Mouse (Mus musculus) bone marrow macrophage, adult 2 months (primary cell): ENCODE results near the gene Msantd1. TPM values are rescaled to one million over a fixed set of nuclear protein-coding genes. Genes with fewer than 3 reads are reported as not detected.
A peak's percentile ranks its signal among the peaks of the same experiment; 100 is the strongest.

ENCODE experiments used
- H3K27ac ChIP-seq: 2 replicates; pipeline ENCODE4 v1.5.1; 2012; ENCODE audit warnings: low read depth, low read length; ENCODE audit not compliant: insufficient read depth
- H3K4me1 ChIP-seq: 2 replicates; pipeline ENCODE4 v1.6.1; 2012; ENCODE audit warnings: low read length; ENCODE audit not compliant: control insufficient read depth, insufficient read depth
- H3K4me3 ChIP-seq: 2 replicates; pipeline ENCODE4 v1.5.1; 2012; ENCODE audit warnings: mild to moderate bottlenecking, low read length, moderate library complexity; ENCODE audit not compliant: insufficient read depth
- CTCF ChIP-seq: IDR thresholded peaks from 2 replicates; pipeline ENCODE4 v1.5.1; 2012; ENCODE audit warnings: low read depth, mild to moderate bottlenecking, low read length, moderate library complexity
- POLR2A ChIP-seq: IDR thresholded peaks from 2 replicates; pipeline ENCODE4 v1.6.1; 2012; ENCODE audit warnings: mild to moderate bottlenecking, low read depth, low read length, borderline replicate concordance
- polyA plus RNA-seq: library from polyadenylated mRNA; stranded (reverse); fragments of >200 nt; gene quantifications from 2 replicates; pipeline ENCODE4 v1.2.4, GENCODE M21; 2012; ENCODE audit not compliant: missing spikeins, insufficient read depth, insufficient read length

Msantd1 gene
- polyA plus RNA-seq, 1 experiment: 1.7 TPM

GRCm38 (mm10) chr5:34949769-34950211 lies 42.0 kb downstream of the Msantd1 start:
- no peak overlapping the region for H3K27ac ChIP-seq
- H3K4me1 ChIP-seq: peaks cover 7% of the 10 kb centered on the region
- peak overlapping the region; percentile 89 for H3K4me3 ChIP-seq
- TF ChIP-seq POLR2A (no peak), CTCF (no peak)

DNA sequence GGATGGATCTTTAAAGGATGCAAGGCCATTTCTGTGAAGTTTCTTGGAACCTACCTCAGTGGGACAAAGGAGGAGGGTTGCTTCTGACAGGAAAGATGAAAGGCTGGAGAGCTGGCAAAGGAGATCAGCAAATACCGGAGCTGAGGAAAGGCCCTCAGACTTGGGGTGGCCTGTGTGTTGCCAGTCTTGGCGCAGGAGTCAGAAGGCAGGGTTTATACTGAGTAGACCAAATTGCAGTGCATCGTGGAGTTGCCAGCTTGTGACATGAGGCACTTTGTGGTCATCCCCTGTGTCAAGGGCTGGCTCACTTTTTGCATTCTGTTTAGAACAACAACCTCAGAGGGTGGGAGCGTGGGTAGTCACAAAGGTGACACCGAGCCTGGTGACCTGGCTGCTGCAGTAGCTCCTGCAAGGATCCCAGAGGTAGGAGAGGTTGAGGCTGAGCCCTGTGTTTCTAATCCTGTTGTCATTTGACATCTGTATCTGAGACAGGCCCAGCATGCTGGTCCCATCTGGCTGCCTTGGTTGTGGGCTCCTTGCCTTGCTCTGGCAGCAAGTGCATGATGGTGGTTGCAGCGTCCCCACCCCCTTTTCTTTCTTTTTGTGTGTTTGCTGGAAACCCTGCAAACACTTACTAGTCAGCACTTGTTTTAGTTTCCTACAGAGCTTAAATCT lies 42.8 kb downstream of the Msantd1 start:
- no peak for TF ChIP-seq CTCF
- TF ChIP-seq POLR2A: no peak
- Histone ChIP-seq H3K4me1 (peaks cover 9% of the 10 kb centered on the region), H3K4me3 (no peak overlapping the region), H3K27ac (no peak overlapping the region)

- Histone ChIP-seq H3K27ac (no peak overlapping the region), H3K4me1 (peaks cover 14% of the 10 kb centered on the region), H3K4me3 (no peak overlapping the region)
- no peak for TF ChIP-seq CTCF
Observed at GRCm38 (mm10) chr5:34951161-34951834, 43.5 kb downstream of the Msantd1 start.

DNA sequence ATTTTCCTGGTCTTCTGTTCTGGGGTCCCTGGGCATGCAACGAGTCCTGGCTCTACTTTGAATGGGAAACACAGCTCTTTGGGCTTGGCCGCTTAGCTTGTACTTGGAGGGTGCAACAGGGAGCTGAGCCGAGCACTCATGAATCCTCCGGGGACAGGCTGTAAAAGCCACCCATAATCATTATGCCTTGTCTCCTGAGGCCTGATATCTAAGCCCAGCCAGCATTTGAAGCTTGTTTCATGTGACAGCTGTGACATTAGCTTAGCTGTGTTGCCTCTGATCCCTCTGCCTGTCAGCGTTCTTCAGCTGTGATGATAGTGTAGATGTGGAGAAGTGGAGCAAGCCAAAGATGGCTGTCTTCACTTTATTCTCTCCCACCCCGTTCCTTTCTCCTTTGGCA lies 46.7 kb downstream of the Msantd1 start:
- peaks cover 9% of the 10 kb centered on the region for H3K4me1 ChIP-seq

DNA sequence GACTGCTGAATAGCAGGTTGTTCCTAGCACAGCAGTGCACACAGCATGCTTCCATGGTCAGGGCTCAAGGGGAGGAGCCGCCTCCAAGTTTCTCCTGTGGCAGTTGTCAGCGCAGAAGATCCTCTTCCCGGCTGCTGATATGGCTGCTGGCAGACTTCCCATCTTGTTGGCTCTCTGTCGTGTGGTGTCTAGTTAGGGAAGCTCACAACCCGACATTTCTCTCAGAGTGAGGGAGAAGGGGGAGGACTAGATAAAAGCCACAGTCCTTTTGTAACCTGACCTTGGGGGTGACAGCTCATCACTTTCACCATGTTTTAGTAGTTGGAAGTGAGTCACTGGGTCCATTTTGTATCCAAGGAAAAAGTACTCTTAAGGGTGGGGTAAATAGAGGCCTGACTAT lies 47.8 kb downstream of the Msantd1 start:
- Histone ChIP-seq H3K4me3 (no peak overlapping the region), H3K4me1 (peaks cover 6% of the 10 kb centered on the region), H3K27ac (no peak overlapping the region)
- no peak for TF ChIP-seq POLR2A
- TF ChIP-seq CTCF: no peak

More for the DNA sequence above, 46.7 kb downstream of the Msantd1 start:
- TF ChIP-seq CTCF (no peak), POLR2A (no peak)
- H3K27ac ChIP-seq: no peak overlapping the region
- no peak overlapping the region for H3K4me3 ChIP-seq

DNA sequence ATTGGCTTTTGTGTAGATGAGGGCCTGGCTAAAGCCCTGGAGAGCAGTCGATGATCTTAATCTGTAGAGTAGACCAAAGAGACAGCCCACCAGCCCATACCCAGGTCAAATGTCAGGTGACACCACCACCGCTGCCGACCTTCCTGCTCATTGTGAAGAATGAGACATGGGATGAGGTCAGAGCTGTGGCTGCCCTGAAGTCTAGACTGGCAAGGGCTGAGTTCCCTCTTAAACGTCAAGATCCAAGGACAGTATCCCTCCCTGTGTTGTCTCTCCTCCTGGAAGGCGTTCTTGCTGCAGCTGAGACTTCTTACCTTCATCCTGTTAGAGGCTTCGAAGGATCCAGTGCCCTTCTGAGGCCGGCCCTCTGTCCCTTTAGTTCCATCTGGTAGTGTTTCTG lies 48.3 kb downstream of the Msantd1 start:
- Histone ChIP-seq H3K4me1 (peaks cover 6% of the 10 kb centered on the region), H3K4me3 (no peak overlapping the region)
- TF ChIP-seq CTCF (no peak), POLR2A (no peak)

DNA sequence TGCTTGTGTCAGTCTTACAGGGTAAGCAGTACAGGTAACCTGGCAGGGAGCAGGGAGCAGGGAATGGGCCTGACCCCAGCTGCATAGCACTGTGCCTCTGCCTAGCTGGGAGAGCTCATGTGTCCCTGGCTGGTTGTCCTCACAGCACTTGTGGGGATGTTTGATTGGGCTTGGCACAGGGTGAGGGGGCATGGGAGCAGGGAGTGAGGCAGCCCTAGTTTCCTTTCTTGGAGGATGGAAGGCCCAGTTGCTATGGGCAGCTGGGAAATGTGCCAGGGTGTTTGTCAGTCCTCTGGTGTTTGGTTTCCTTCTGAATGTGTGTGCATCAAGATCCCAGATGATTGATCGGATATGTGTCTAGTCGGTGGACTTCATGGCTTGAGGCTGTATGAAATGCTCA lies 49.2 kb downstream of the Msantd1 start:
- no peak overlapping the region for H3K27ac ChIP-seq
- TF ChIP-seq POLR2A (no peak), CTCF (no peak)
- no peak overlapping the region for H3K4me3 ChIP-seq
- H3K4me1 ChIP-seq: peaks cover 6% of the 10 kb centered on the region

More for the DNA sequence above, 48.3 kb downstream of the Msantd1 start:
- H3K27ac ChIP-seq: no peak overlapping the region

- no peak for TF ChIP-seq POLR2A
- no peak for TF ChIP-seq CTCF
- no peak overlapping the region for H3K27ac ChIP-seq
- H3K4me1 ChIP-seq: peaks cover 6% of the 10 kb centered on the region
- no peak overlapping the region for H3K4me3 ChIP-seq
Observed at GRCm38 (mm10) chr5:34960021-34960420, 52.2 kb downstream of the Msantd1 start.

GRCm38 (mm10) chr5:34965531-34965930 lies 57.7 kb downstream of the Msantd1 start:
- TF ChIP-seq POLR2A (no peak), CTCF (no peak)
- Histone ChIP-seq H3K4me1 (no peaks in the 10 kb centered on the region), H3K27ac (no peak overlapping the region), H3K4me3 (no peak overlapping the region)

- TF ChIP-seq CTCF (no peak), POLR2A (no peak)
- Histone ChIP-seq H3K4me3 (no peak overlapping the region), H3K27ac (no peak overlapping the region), H3K4me1 (no peaks in the 10 kb centered on the region)
Observed at GRCm38 (mm10) chr5:34968386-34968785, 60.6 kb downstream of the Msantd1 start.

DNA sequence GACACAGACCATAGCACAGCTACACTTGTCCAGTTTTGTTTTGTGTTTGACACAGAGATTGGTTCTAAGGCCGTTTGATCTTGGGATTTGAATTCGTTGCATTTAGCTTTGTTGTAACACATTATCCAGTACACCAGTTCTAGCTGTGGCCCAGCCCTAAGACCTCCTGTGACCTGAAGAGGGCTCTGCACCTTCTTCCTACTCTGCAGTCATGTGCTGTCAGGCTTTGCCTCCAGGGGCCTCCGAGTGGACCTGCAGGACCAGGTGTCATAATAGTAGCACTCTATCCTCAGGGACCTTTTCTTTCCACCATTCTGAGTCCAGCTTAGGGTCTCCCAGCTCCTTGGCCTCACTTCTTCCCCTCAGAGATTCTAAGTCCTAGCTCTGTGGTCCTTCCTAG lies 64.7 kb downstream of the Msantd1 start:
- no peak overlapping the region for H3K4me3 ChIP-seq
- H3K4me1 ChIP-seq: no peaks in the 10 kb centered on the region
- no peak overlapping the region for H3K27ac ChIP-seq
- TF ChIP-seq CTCF: no peak
- TF ChIP-seq POLR2A: no peak

Other genes with a start within 250 kb of the Msantd1 start
- gene Nop14, start 247.9 kb upstream of the Msantd1 start, polyA plus RNA-seq: 19.2 and 21.9 TPM in 2 replicates
- gene Grk4, start 247.6 kb upstream of the Msantd1 start, polyA plus RNA-seq: 4.8 and 7.7 TPM in 2 replicates
- gene Htt, start 146.3 kb upstream of the Msantd1 start, polyA plus RNA-seq: 21.9 and 24.7 TPM in 2 replicates
- 4.4 and 6.4 TPM in 2 replicates for gene Rgs12, start 41.4 kb downstream of the Msantd1 start, polyA plus RNA-seq
- gene Hgfac, start 133.5 kb downstream of the Msantd1 start, polyA plus RNA-seq: not detected in 2 replicates
- gene Dok7, start 148.8 kb downstream of the Msantd1 start, polyA plus RNA-seq: not detected in 2 replicates
- gene Lrpap1, start 197.8 kb downstream of the Msantd1 start, polyA plus RNA-seq: 105 and 109 TPM in 2 replicates